9 mouse cellular contexts compared by ENCODE assay signal in the genomic region with DNA sequence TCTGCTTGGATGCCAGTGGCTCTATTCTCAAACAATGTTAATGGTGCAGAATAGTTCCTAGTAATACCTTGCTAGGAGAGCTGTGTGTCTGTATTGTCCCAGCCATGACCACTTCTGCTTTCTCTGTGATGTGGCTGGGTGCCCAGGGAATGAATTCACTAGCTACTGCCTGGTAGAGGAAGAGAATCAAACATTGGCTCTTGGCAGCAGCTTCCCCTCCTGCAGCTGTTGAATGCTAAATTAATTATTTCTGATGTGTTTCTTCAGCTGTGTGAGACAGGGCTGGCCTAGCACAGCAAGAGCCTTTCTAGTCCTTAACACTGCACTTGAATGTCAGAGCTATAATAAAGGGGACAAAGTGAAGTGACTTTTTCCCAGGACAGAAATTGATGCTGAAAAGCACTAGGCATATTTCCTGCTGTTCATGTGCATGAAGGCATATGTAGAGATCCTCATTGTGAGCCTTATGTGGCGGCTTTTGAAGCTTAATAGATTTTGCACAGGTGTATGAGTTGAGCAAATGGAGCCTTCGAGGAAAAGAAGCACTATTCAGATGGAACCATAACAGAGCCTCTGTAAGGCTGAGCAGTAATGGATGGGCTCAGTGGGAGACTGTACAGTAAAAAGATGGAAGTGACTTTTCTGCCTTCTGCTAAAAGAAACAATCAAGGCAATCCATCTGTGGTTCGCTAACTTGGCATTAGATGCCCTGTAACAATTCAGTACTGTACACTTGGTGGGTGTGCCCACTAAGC. TPM values are rescaled to one million over a fixed set of nuclear protein-coding genes. Genes with fewer than 3 reads are reported as not detected.
DNase-seq lines count a peak whose midpoint lies in the region; ATAC-seq and TF ChIP-seq lines count a peak whose summit lies in the region.
"Had no signal": no experiment of that assay in that cellular context is flagged by ENCODE, and none has a peak within 500 bp of the region (broad histone marks: within the 10 kb centered on the region; RNA-seq: fewer than 3 reads in every experiment).

No protein-coding gene starts in this region.

- H3K4me3 ChIP-seq in heart, embryonic 12.5 days, result no peak overlapping the region
- H3K4me3 ChIP-seq in forebrain, embryonic 15.5 days, result no peak overlapping the region
- no peak overlapping the region for H3K4me3 ChIP-seq in layer of hippocampus, adult 2 months
- H3K4me3 ChIP-seq in neural tube, embryonic 14.5 days (ENCODE audit: low read depth, low read length), result no peak overlapping the region
- H3K4me3 ChIP-seq in liver, embryonic 11.5 days (ENCODE audit: low read depth, low read length), result no peak overlapping the region
- H3K4me3 ChIP-seq: stomach, embryonic 15.5 days had no signal

- H3K27ac ChIP-seq in heart, embryonic 12.5 days (ENCODE audit: poor library complexity, severe bottlenecking), result no peak overlapping the region
- peak overlapping the region; percentile 65 for H3K27ac ChIP-seq in forebrain, embryonic 15.5 days (replicated peaks)
- peak overlapping the region; percentile 39; the same call in 1 of the 2 replicates for H3K27ac ChIP-seq in layer of hippocampus, adult 2 months
- H3K27ac ChIP-seq in neural tube, embryonic 14.5 days (ENCODE audit: low read depth, low read length), result no peak overlapping the region
- H3K27ac ChIP-seq in liver, embryonic 11.5 days (ENCODE audit: low read depth, low read length), result no peak overlapping the region
- H3K27ac ChIP-seq: stomach, embryonic 15.5 days had no signal

- peak; percentile 1 to 2 for DNase-seq in heart, adult 9 months (ENCODE audit: low spot score in 2 of 2)
- DNase-seq in MEL-GATA-1-ER (ENCODE audit: extremely low read depth, low read depth) (peak; percentile 65), liver (no peak)
- DNase-seq in layer of hippocampus, adult 2 months (ENCODE audit: low spot score in 2 of 2), result peak; percentile 25 to 33
- DNase-seq in liver, embryonic 11.5 days (ENCODE audit: low spot score), result no peak

- no peaks in the 10 kb centered on the region for H3K36me3 ChIP-seq in heart, embryonic 12.5 days
- H3K36me3 ChIP-seq in forebrain, embryonic 15.5 days, result no peaks in the 10 kb centered on the region
- no peaks in the 10 kb centered on the region for H3K36me3 ChIP-seq in neural tube, embryonic 14.5 days (ENCODE audit: control insufficient read depth, insufficient read depth, low read length)
- no peaks in the 10 kb centered on the region for H3K36me3 ChIP-seq in liver, embryonic 11.5 days (ENCODE audit: control insufficient read depth, insufficient read depth, low read length)
- H3K36me3 ChIP-seq: stomach, embryonic 15.5 days had no signal

- H3K4me1 ChIP-seq in heart, embryonic 12.5 days (replicated peaks), result no peaks in the 10 kb centered on the region
- peaks cover 9% of the 10 kb centered on the region for H3K4me1 ChIP-seq in forebrain, embryonic 15.5 days
- H3K4me1 ChIP-seq in neural tube, embryonic 14.5 days (ENCODE audit: control insufficient read depth, insufficient read depth, low read length), result no peaks in the 10 kb centered on the region
- no peaks in the 10 kb centered on the region for H3K4me1 ChIP-seq in liver, embryonic 11.5 days (replicated peaks; ENCODE audit: control insufficient read depth, insufficient read depth, low read length)
- H3K4me1 ChIP-seq: stomach, embryonic 15.5 days had no signal

- no peak overlapping the region for H3K4me2 ChIP-seq in heart, embryonic 12.5 days
- no peak overlapping the region for H3K4me2 ChIP-seq in forebrain, embryonic 15.5 days (replicated peaks)
- H3K4me2 ChIP-seq in neural tube, embryonic 14.5 days (ENCODE audit: low read depth, low read length), result no peak overlapping the region
- H3K4me2 ChIP-seq in liver, embryonic 11.5 days, result no peak overlapping the region
- H3K4me2 ChIP-seq: stomach, embryonic 15.5 days had no signal

- H3K9ac ChIP-seq in heart, embryonic 12.5 days, result no peak overlapping the region
- H3K9ac ChIP-seq in forebrain, embryonic 15.5 days (replicated peaks), result no peak overlapping the region
- H3K9ac ChIP-seq in neural tube, embryonic 14.5 days (replicated peaks; ENCODE audit: low read depth, low read length), result no peak overlapping the region
- H3K9ac ChIP-seq in liver, embryonic 11.5 days (ENCODE audit: low read depth, low read length), result no peak overlapping the region
- H3K9ac ChIP-seq: stomach, embryonic 15.5 days had no signal

- no peaks in the 10 kb centered on the region for H3K27me3 ChIP-seq in heart, embryonic 12.5 days (replicated peaks)
- H3K27me3 ChIP-seq in forebrain, embryonic 15.5 days, result no peaks in the 10 kb centered on the region
- no peaks in the 10 kb centered on the region for H3K27me3 ChIP-seq in neural tube, embryonic 14.5 days (ENCODE audit: control insufficient read depth, insufficient read depth, low read length)
- H3K27me3 ChIP-seq in liver, embryonic 11.5 days (replicated peaks; ENCODE audit: control insufficient read depth, insufficient read depth, low read length), result no peaks in the 10 kb centered on the region
- H3K27me3 ChIP-seq: stomach, embryonic 15.5 days had no signal

- no peak for TF ChIP-seq CTCF in layer of hippocampus, adult 2 months (conservative IDR thresholded peaks at IDR 0.05)

- no peak for ATAC-seq in heart, embryonic 12.5 days (ENCODE audit: insufficient number of reproducible peaks, low FRiP score)
- ATAC-seq in forebrain, embryonic 15.5 days (replicated peaks), result peak; percentile 95
- peak; percentile 91 for ATAC-seq in neural tube, embryonic 14.5 days (ENCODE audit: low read depth)
- ATAC-seq in liver, embryonic 11.5 days (replicated peaks; ENCODE audit: low FRiP score), result no peak

- 78% methylated on average over 3 of the region's 3 CpGs for WGBS in heart, embryonic 12.5 days
- WGBS in forebrain, embryonic 15.5 days, result 42% methylated on average over 3 of the region's 3 CpGs
- WGBS in neural tube, embryonic 14.5 days, result 52% methylated on average over 3 of the region's 3 CpGs
- 76% methylated on average over 3 of the region's 3 CpGs for WGBS in liver, embryonic 11.5 days

- H3K9me3 ChIP-seq in heart, embryonic 12.5 days (replicated peaks), result no peaks in the 10 kb centered on the region
- no peaks in the 10 kb centered on the region for H3K9me3 ChIP-seq in forebrain, embryonic 15.5 days
- no peaks in the 10 kb centered on the region for H3K9me3 ChIP-seq in neural tube, embryonic 14.5 days (ENCODE audit: control insufficient read depth, low read length)
- no peaks in the 10 kb centered on the region for H3K9me3 ChIP-seq in liver, embryonic 11.5 days (ENCODE audit: control insufficient read depth, low read length)
- H3K9me3 ChIP-seq: stomach, embryonic 15.5 days had no signal

RNA-seq across cellular contexts. Expression of a gene that starts 46.9 kb away (rescaled TPM):
- polyA plus RNA-seq in heart, embryonic 12.5 days (2016; fragmentation: Nextera tagmentation; extraction: Ambion mirVana), result 17.0 and 17.5 TPM in 2 replicates
- polyA plus RNA-seq in forebrain, embryonic 15.5 days (2015; fragmentation: Nextera tagmentation; extraction: Ambion mirVana), result 15.2 and 16.9 TPM in 2 replicates
- total RNA-seq in layer of hippocampus, adult 2 months (2021), result 10 to 100 TPM; 13.2 to 17.1 TPM
- polyA plus RNA-seq in neural tube, embryonic 14.5 days (2014; fragmentation: Nextera tagmentation; extraction: Ambion mirVana), result 14.5 and 17.5 TPM in 2 replicates
- 9.4 and 12.6 TPM in 2 replicates for polyA plus RNA-seq in liver, embryonic 11.5 days (2014; fragmentation: Nextera tagmentation; extraction: Ambion mirVana)

RNA-seq across cellular contexts. Expression of a gene that starts 47.4 kb away (rescaled TPM):
- polyA plus RNA-seq in heart, embryonic 12.5 days (2016; fragmentation: Nextera tagmentation; extraction: Ambion mirVana), result 48.1 and 50.0 TPM in 2 replicates
- 45.7 and 47.6 TPM in 2 replicates for polyA plus RNA-seq in forebrain, embryonic 15.5 days (2015; fragmentation: Nextera tagmentation; extraction: Ambion mirVana)
- 10 to 100 TPM; 22.8 to 23.0 TPM for total RNA-seq in layer of hippocampus, adult 2 months (2021)
- polyA plus RNA-seq in neural tube, embryonic 14.5 days (2014; fragmentation: Nextera tagmentation; extraction: Ambion mirVana), result 53.2 and 54.9 TPM in 2 replicates
- 48.8 and 49.4 TPM in 2 replicates for polyA plus RNA-seq in liver, embryonic 11.5 days (2014; fragmentation: Nextera tagmentation; extraction: Ambion mirVana)

Comparison
In these comparisons a context has a peak if more than half of its experiments do, and no peak if none do; other contexts are left out.
1. DNase-seq: peak in heart, adult 9 months (2 of 2), MEL-GATA-1-ER (single experiment) and layer of hippocampus, adult 2 months (2 of 2); none in liver (single experiment) and liver, embryonic 11.5 days (single experiment).
2. ATAC-seq: peak in forebrain, embryonic 15.5 days (single experiment) and neural tube, embryonic 14.5 days (single experiment); none in heart, embryonic 12.5 days (single experiment) and liver, embryonic 11.5 days (single experiment).
3. H3K27ac ChIP-seq: peak in forebrain, embryonic 15.5 days (single experiment) and layer of hippocampus, adult 2 months (single experiment); none in heart, embryonic 12.5 days (single experiment), neural tube, embryonic 14.5 days (single experiment) and liver, embryonic 11.5 days (single experiment).